ENCODE assay signal across 15 mouse cellular contexts in the genomic region with DNA sequence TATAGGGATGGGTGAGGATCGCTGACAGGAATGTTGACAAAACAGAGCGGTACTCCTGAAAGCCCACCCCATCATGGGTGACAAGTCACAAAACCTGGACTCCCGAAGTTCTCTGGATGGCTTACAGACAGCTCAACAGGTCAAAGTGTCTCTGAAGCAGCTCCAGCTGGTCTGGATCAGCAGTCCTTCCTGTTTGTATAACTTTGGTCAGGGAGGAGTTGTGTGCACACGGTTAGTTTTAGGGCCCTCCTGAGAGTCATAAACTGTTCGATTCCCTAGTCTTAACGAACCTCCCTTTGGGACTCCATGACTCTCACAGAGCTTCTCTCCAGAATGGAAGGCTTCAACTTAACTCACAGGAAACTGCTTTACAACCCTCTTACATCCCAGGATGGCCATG.
"Had no signal": no experiment of that assay in that cellular context is flagged by ENCODE, and none has a peak within 500 bp of the region (broad histone marks: within the 10 kb centered on the region; RNA-seq: fewer than 3 reads in every experiment).

No protein-coding gene starts in this region.

- H3K27ac ChIP-seq: hindbrain, postnatal 0 days; limb, embryonic 12.5 days; liver, embryonic 13.5 days; lung, embryonic 15.5 days; macrophage; midbrain, embryonic 12.5 days; stomach, embryonic 15.5 days had no signal

- H3K27me3 ChIP-seq: limb, embryonic 12.5 days; liver, embryonic 13.5 days; lung, embryonic 15.5 days; midbrain, embryonic 12.5 days; stomach, embryonic 15.5 days had no signal

- ATAC-seq: hindbrain, postnatal 0 days; intestine, postnatal 0 days; liver, postnatal 0 days had no signal

- H3K4me1 ChIP-seq: liver, embryonic 13.5 days; lung, embryonic 15.5 days; stomach, embryonic 15.5 days had no signal

- H3K36me3 ChIP-seq: limb, embryonic 12.5 days; liver, embryonic 13.5 days; lung, embryonic 15.5 days; midbrain, embryonic 12.5 days; stomach, embryonic 15.5 days had no signal

- H3K4me2 ChIP-seq: limb, embryonic 12.5 days; liver, embryonic 13.5 days; lung, embryonic 15.5 days; midbrain, embryonic 12.5 days; stomach, embryonic 15.5 days had no signal

- H3K9ac ChIP-seq: limb, embryonic 12.5 days; liver, embryonic 13.5 days; liver, postnatal 0 days; lung, embryonic 15.5 days; midbrain, embryonic 12.5 days; stomach, embryonic 15.5 days had no signal

- DNase-seq: liver; liver, embryonic 13.5 days; liver, postnatal 0 days; lung, postnatal 14 days; right cerebral cortex, postnatal 14 days; thymus, adult 2 months; thymus, postnatal 25 days had no signal

- H3K4me3 ChIP-seq: limb, embryonic 12.5 days; liver, embryonic 13.5 days; lung, embryonic 15.5 days; megakaryocyte, embryonic 14.5 days; midbrain, embryonic 12.5 days; stomach, embryonic 15.5 days had no signal

- H3K9me3 ChIP-seq: limb, embryonic 12.5 days; liver, embryonic 13.5 days; lung, embryonic 15.5 days; midbrain, embryonic 12.5 days; stomach, embryonic 15.5 days had no signal
